Mouse (Mus musculus) embryonic fibroblast, embryonic 13.5 days (primary cell): ENCODE data around the gene Chchd1.

Experiments
- CTCF ChIP-seq: IDR thresholded peaks from 2 replicates; pipeline ENCODE4 v1.5.1; 2011; ENCODE audit warnings: mild to moderate bottlenecking, control low read depth, low read length, moderate library complexity, borderline replicate concordance; ENCODE audit not compliant: insufficient read depth
- POLR2A ChIP-seq: IDR thresholded peaks from 2 replicates; pipeline ENCODE4 v1.6.1; 2011; ENCODE audit warnings: low read depth, mild to moderate bottlenecking, control low read depth, low read length, moderate library complexity

GRCm38 (mm10) chr14:20668154-20668810, 34.5 kb upstream of the Chchd1 start, which contains the start of gene Synpo2l:
- no peak for TF ChIP-seq CTCF
- TF ChIP-seq POLR2A = no peak
